In the genomic region with DNA sequence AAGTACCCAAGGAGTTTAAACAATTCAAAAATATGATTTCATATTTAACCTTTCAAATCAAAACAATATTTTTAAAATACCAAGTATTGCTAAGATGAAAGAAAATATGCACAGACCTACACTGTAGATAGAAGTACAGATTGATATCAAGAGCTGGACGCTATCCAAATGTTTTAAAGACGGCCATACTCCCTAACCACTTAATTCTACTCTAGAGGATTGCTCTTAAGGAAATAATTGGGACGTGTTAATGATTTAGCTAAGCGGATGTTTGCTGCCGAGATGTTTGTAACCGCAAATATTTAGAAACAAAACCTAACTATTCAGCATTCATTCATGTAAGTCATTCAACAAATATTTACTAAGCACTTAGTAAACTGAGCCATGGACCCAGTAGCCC, we compare ENCODE assay signal across 19 mouse cellular contexts.
"Had no signal": no experiment of that assay in that cellular context is flagged by ENCODE, and none has a peak within 500 bp of the region (broad histone marks: within the 10 kb centered on the region; RNA-seq: fewer than 3 reads in every experiment).

No protein-coding gene starts in this region.

- H3K4me1 ChIP-seq: limb, embryonic 12.5 days; limb, embryonic 15.5 days; liver, embryonic 13.5 days; stomach, embryonic 15.5 days had no signal

- ATAC-seq: intestine, embryonic 15.5 days; midbrain, embryonic 16.5 days had no signal

- DNase-seq: kidney, adult 18-20 months; kidney, adult 9 months; kidney, postnatal 36 days; left cerebral cortex, postnatal 4 days; liver, embryonic 13.5 days; retina, postnatal 1 day; right cerebral cortex, postnatal 25 days; spleen, adult 18-20 months; thymus, adult 18-20 months; thymus, postnatal 36 days had no signal

- H3K27me3 ChIP-seq: intestine, embryonic 15.5 days; limb, embryonic 12.5 days; limb, embryonic 15.5 days; liver, embryonic 13.5 days; lung, embryonic 15.5 days; neural tube, embryonic 13.5 days; stomach, embryonic 15.5 days had no signal

- H3K27ac ChIP-seq: intestine, embryonic 15.5 days; limb, embryonic 12.5 days; limb, embryonic 15.5 days; liver, embryonic 13.5 days; midbrain, embryonic 12.5 days; neural tube, embryonic 13.5 days; stomach, embryonic 15.5 days had no signal

- H3K36me3 ChIP-seq: intestine, embryonic 15.5 days; limb, embryonic 12.5 days; limb, embryonic 15.5 days; liver, embryonic 13.5 days; lung, embryonic 15.5 days; midbrain, embryonic 12.5 days; neural tube, embryonic 13.5 days; stomach, embryonic 15.5 days had no signal

- H3K4me2 ChIP-seq: intestine, embryonic 15.5 days; limb, embryonic 12.5 days; limb, embryonic 15.5 days; liver, embryonic 13.5 days; lung, embryonic 15.5 days; midbrain, embryonic 12.5 days; neural tube, embryonic 13.5 days; stomach, embryonic 15.5 days had no signal

- H3K9me3 ChIP-seq: intestine, embryonic 15.5 days; limb, embryonic 12.5 days; limb, embryonic 15.5 days; liver, embryonic 13.5 days; lung, embryonic 15.5 days; midbrain, embryonic 12.5 days; neural tube, embryonic 13.5 days; stomach, embryonic 15.5 days had no signal

- H3K9ac ChIP-seq: intestine, embryonic 15.5 days; limb, embryonic 12.5 days; limb, embryonic 15.5 days; liver, embryonic 13.5 days; lung, embryonic 15.5 days; midbrain, embryonic 12.5 days; neural tube, embryonic 13.5 days; stomach, embryonic 15.5 days had no signal

- H3K4me3 ChIP-seq: intestine, embryonic 15.5 days; limb, embryonic 12.5 days; limb, embryonic 15.5 days; liver, embryonic 13.5 days; lung, embryonic 15.5 days; midbrain, embryonic 12.5 days; myocyte; neural tube, embryonic 13.5 days; stomach, embryonic 15.5 days had no signal
